Mouse (Mus musculus) bone marrow macrophage, adult 2 months (primary cell): ENCODE data around the gene D7Ertd443e.

Experiments
- CTCF ChIP-seq: IDR thresholded peaks from 2 replicates; pipeline ENCODE4 v1.5.1; 2012; ENCODE audit warnings: low read depth, mild to moderate bottlenecking, low read length, moderate library complexity
- POLR2A ChIP-seq: IDR thresholded peaks from 2 replicates; pipeline ENCODE4 v1.6.1; 2012; ENCODE audit warnings: mild to moderate bottlenecking, low read depth, low read length, borderline replicate concordance

DNA sequence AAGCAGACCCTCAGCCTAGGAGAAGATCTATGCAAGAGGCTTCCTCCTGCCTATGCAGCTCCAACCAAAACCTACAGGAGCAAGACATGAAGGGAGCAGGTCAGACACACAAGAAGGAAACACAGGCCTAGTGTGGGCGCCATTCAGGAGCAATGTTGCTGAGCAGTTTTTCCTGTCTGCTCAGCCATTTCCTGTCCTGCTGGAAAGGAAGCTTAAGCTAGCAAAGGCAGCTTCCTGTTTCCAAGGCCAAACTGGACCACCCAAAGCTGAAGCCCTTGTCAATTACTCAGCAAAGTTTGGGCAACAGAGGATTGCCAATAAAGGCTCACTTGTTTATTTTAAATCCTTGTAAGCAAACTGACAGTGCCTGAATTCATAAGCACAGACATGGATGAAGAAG, 142.7 kb downstream of the D7Ertd443e start:
- TF ChIP-seq CTCF (no peak), POLR2A (no peak)
